Mouse (Mus musculus) effector memory CD4-positive, alpha-beta T cell, adult 7 months (primary cell): ENCODE results near the gene Bud23. TPM values are rescaled to one million over a fixed set of nuclear protein-coding genes. Genes with fewer than 3 reads are reported as not detected.

Experiments used
- polyA plus RNA-seq: library from polyadenylated mRNA; unstranded; fragments of 100-300 nt; shearing (Covaris generic); gene quantifications from one replicate; pipeline ENCODE4 v1.2.1, GENCODE M21; 2017

The Bud23 gene
- polyA plus RNA-seq: 78.7 TPM

GRCm38 (mm10) chr5:135064909-135065446 lies at the start of gene Bud23:
Gene Bud23 (minus strand): TSS chr5:135064959.

GRCm38 (mm10) chr5:135089653-135090052 lies 24.9 kb upstream of the Bud23 start, which contains the start of gene Mlxipl:
Gene Mlxipl (plus strand): TSS chr5:135089890.

GRCm38 (mm10) chr5:135077564-135078481 lies 13.1 kb upstream of the Bud23 start, which contains the start of gene Vps37d:
Gene Vps37d (minus strand): TSS chr5:135078266.

GRCm38 (mm10) chr5:135063629-135064381 lies 954 bp downstream of the Bud23 start, which contains the start of gene Dnajc30:
Gene Dnajc30 (plus strand): TSS chr5:135064202.

GRCm38 (mm10) chr5:135023344-135024173 lies 41.2 kb downstream of the Bud23 start, which contains the start of gene Stx1a:
Gene Stx1a (plus strand): TSS chr5:135023482.

GRCm38 (mm10) chr5:135008671-135009589 lies 55.8 kb downstream of the Bud23 start, which contains the start of gene Abhd11:
Gene Abhd11 (plus strand): TSS chr5:135009152.

Other genes starting within 250 kb of the Bud23 start
- gene Tmem270, start 158.2 kb downstream of the Bud23 start, polyA plus RNA-seq: not detected
- gene Cldn13, start 149.4 kb downstream of the Bud23 start, polyA plus RNA-seq: not detected
- gene Mettl27, start 132.6 kb downstream of the Bud23 start, polyA plus RNA-seq: 5.6 TPM
- gene Cldn4, start 118.0 kb downstream of the Bud23 start, polyA plus RNA-seq: not detected
- not detected for gene Cldn3, start 78.7 kb downstream of the Bud23 start, polyA plus RNA-seq
- 74.8 TPM for gene Abhd11, start 55.8 kb downstream of the Bud23 start, polyA plus RNA-seq
- gene Stx1a, start 41.5 kb downstream of the Bud23 start, polyA plus RNA-seq: 7.1 TPM
- 9.6 TPM for gene Dnajc30, start 757 bp downstream of the Bud23 start, polyA plus RNA-seq
- gene Vps37d, start 13.3 kb upstream of the Bud23 start, polyA plus RNA-seq: not detected
- gene Mlxipl, start 24.9 kb upstream of the Bud23 start, polyA plus RNA-seq: not detected
- gene Tbl2, start 84.7 kb upstream of the Bud23 start, polyA plus RNA-seq: 26.8 TPM
- 125 TPM for gene Bcl7b, start 103.3 kb upstream of the Bud23 start, polyA plus RNA-seq
- gene Baz1b, start 122.3 kb upstream of the Bud23 start, polyA plus RNA-seq: 41.6 TPM
- gene Fzd9, start 186.3 kb upstream of the Bud23 start, polyA plus RNA-seq: not detected